Mouse (Mus musculus): ENCODE data around the gene Kit.

Kit gene

DNA sequence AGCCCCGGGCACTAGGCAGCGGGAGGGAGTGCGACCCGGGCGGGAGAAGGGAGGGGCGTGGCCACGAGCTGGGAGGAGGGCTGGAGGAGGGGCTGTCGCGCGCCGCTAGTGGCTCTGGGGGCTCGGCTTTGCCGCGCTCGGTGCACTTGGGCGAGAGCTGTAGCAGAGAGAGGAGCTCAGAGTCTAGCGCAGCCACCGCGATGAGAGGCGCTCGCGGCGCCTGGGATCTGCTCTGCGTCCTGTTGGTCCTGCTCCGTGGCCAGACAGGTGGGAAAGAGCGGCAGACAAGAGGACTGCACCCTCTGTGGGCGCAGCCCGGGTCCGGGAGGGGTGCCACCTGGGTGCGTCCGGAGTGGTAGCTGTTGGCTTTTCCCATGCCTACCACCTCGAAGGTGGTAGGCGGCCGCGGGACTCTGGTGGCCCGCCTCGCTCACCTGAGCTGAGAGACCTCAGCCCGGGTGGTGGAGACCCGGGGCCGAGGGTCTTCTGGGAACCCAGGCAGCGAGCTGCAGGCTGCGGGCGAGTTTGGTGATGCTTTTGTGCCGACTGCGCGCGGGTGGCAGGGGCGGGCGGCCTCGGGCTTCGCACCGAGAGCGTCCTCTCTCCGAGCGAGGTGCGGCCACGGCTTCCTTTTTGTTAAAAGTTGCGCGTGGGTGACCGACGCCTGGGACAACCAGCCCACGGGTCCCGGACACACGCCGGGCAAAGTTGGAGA lies at the start of gene Kit:
Gene Kit (plus strand): TSS at position 65 of the 715 bp plus-strand sequence.
- peak; percentile 41 to 42 for DNase-seq (ENCODE audit: low spot score in 2 of 2)

DNA sequence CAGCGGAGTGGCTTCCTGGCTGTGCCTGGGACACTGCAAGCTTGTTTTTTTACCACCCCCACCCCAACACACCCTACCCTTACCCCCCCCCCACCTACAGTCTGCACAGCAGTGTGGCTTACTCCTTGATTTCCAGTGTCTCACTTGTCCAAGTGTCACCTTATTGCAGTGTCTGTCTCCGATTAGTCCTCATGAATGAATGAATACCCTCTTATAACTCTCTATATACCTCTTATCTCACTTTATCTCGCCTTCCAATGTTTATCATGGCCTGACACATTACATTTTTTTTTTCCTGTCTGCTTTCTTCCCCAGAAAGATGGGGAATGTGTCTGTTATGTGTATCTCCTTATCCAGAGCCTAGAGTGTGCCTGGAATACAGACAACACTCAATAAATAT lies 38.6 kb upstream of the Kit start:
- no peak for DNase-seq (ENCODE audit: low spot score in 2 of 2)

DNA sequence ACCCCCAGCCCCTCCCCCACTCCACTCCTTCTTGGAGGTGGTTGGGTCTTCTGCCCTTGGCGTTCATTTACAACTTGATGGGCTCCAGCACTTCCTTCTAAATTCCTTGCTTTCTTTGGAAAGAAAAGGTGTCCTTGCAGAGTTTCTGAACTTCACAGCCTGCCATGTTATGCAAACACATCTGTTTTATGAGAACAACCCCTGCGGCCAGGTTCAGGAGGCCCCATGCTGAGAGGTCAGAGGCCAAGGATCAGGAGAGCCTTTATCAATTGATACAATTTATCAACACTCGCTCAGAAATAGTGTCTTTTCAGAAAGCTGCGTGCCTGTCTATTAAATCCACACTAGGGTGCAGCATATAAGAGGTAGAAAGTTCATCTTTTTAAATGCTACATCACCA lies 37.0 kb upstream of the Kit start:
- DNase-seq (ENCODE audit: low spot score in 2 of 2): no peak

DNA sequence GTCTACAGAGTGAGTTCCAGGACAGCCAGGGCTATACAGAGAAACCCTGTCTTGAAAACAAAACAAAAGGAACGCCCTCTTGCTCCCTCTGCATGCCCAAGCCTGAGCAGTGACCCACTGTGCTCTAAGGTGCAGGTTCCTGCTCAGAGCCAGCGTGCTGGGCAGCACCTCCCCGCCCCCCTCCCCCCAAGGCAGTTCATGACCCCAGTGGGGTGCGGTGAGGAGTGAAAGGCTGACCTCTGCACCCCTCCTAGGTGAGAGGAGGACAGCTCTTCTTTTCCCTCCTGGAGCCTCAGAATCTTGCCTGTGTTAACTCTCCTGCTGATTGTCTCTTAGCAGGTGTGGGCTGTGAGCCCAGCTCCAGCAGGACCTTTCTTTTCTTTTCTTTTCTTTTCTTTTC lies 36.3 kb upstream of the Kit start:
- no peak for DNase-seq (ENCODE audit: low spot score in 2 of 2)

DNA sequence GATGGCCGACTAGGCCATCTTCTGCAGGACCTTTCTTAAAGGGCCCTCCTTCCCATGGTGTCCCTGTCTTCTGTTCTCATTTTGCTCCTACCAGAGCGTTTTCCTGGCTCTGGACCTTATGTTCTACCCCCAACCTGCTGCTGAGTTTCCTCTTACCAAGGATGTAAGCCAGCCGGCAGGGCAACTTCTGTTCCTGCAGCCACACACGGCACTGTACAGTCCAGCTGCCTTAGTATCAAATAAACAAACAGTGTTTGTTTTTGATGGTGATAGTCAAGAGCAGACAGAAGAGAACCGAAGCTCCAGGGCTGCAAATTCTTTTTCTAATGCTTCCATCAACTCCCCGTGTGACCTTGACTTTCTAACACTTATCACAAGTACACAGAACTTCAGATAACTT lies 35.6 kb upstream of the Kit start:
- no peak for DNase-seq (ENCODE audit: low spot score in 2 of 2)

DNA sequence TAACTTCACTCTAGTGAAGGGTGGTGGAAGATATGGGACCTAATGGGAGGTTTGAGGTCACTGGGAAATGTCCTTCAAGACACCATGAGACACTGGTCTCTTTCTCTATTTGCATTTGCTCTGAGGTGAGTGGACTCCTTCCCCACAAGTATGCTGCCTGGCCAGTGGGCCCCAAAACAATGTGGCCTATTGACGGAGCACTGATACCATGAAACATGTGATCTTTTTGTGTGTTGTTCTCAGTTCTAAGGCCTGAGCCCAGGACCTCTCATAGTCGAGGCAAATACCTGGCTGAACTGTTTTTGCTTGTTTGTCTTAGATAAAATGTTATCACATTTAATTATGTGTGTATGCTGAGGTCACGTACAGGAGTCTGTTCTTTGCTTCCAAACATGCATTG lies 31.0 kb upstream of the Kit start:
- no peak for DNase-seq (ENCODE audit: low spot score in 2 of 2)

DNA sequence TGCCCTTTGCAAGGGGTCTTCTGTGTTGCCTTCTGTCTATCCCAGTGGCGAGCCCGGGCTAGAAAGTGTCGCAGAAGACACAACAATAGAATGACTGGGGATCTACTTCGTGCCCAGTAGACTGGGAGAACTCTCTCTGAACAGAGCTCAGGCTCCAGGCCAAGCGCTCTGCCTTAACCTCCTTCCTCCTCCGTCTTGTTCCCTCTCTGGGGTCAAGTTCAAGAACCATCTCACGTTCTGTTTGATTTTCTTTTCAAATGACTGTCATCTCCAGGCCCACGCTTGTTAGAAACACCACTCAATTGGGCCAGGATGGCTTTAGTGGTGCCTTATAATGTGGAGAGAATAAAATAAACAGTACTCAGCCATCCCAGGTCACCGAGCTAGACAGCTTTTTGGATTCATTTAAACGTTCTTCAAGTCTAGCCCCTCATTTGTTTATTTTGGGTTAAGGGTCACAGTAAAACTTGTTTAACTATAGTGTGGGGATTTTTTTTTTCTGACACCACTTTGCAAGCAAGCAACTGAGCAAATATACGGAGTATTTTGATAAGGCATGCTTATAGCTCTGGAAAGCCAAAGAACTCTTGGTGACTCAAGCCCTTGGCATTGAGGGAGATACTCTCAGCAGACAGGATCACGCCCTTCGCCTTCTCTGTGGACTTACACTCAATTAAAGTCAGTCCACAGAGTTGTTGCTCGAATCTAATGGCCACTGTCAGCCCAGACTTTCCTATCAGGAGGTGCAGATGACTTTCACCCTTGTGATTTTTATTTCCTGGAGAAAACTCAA lies 30.0 kb upstream of the Kit start:
- DNase-seq (ENCODE audit: low spot score in 2 of 2): no peak

DNA sequence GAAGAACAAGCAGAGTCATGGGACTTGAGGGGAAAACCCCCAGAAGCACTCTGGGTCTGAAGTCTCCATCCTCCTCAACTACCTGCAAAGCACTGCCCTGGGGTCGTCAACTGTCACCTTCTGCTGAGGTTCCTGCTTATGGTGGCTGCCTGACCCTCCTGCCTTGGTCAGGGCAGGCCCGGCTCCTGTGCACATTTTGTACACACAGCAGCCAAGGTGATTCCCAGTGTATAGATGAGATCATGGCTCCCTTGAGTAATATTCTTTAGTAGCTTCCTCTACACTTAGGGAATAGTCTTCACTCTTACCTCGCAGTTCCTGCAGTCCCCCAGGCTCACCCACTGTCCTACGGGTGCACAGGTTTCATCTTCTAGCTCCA lies 29.5 kb upstream of the Kit start:
- no peak for DNase-seq (ENCODE audit: low spot score in 2 of 2)

DNA sequence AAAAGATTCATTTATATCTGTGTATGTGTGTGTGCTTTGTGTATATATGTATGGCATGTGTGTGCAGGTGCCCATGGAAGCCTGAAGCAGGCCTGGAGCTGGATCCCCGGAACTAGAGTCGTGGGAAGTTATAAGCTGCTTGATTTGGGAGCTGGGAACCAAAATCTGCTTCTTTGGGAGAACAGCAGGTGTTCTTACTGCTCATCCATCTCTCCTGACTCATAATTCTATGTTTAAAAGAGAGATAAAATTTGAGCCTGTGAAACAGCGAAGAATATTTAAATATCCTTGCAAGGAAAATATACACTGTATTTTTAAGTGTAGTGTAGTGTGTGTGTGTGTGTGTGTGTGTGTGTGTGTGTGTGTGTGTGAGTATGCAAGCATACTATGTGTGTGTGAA lies 21.7 kb upstream of the Kit start:
- no peak for DNase-seq (ENCODE audit: low spot score in 2 of 2)

DNA sequence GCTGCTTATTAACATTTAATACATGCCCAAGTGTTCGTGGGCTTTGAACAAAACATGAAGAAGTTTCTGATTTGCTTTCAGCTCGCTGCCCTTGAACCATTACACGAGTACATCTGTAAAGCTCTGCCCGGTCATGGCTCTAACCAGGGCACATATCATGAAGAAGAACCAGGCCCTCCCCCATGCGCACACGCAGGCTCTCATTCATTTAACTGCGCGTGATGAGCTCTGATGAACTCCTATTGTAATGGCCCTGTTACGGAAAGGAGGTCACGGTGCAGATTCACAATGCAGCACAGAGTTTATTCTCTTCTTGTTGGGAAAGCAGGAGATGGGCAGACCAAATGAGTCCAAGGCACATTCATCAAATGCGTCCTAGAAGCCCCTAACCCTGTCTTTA lies 17.1 kb upstream of the Kit start:
- no peak for DNase-seq (ENCODE audit: low spot score in 2 of 2)

DNA sequence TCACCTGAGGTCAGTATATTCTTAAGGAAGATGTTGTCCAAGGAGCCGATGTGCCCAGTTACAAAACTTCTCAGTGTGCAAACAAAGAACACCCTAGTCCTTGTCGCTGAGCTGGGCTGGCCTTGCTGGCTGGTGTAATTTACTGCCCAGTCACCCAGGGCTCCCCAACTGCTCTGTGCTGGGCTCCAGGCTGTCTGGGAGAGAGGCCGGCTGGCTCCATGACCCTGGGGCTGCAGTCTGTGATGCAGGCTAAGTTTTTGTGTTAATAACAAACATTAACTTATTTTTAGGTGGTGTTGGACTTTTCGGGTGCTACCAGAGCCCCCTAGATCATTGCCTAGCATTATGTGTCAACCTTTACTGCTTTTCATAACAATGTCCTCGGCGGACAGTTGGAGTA lies 15.4 kb upstream of the Kit start:
- DNase-seq (ENCODE audit: low spot score in 2 of 2): no peak

DNA sequence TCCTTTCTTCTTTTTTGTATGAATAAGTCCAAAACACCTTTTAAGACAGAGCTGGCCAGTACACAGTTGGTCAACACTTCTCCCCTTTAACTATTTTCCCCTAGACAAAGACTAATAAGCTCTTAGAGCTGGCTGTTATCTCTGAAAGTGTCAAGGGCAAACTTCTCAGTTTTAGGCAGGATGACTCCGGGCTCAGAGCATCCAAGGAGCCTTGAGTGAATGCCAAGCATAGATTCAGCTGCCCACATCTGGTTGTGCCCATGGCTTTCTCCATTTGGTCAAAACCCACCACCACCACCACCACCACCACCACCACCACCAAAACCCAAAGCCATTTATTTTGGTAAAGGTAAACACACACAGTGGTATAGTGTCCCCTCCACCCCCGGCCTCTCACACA lies 13.5 kb upstream of the Kit start:
- no peak for DNase-seq (ENCODE audit: low spot score in 2 of 2)

DNA sequence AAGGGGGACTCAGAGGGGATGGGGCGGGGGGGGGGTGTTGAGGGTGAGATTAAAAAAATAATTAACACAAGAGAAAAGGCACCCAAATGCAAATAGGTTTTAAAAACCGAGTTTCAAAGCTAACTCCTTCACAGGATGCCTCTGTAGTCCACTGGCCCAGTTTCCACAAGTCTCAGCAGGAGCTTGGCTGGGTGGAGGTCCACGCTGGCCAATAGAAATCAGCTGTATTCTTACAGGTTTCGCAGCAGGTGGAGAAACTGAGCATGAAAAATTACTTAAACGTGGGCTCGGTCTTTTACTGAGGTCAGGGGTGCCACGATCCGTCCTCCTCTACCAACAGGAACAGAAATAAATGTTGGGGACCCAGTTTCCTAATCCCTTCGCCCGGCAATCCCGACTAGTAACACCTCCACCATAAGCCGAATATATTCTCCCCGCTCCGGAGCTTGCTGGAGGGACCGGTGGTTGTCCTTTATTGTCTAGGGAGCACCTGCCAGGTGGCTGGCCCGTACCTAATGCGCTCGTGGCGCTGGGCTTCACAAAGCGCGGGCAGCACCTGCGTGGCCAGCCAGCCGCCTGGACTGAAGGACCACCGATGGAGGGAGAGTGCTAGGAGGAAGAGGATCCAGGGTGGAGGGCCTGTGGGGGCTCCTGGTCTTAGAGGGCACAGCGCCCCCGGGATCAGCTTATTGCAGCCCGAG lies 415 bp upstream of the Kit start:
- no peak for DNase-seq (ENCODE audit: low spot score in 2 of 2)

DNA sequence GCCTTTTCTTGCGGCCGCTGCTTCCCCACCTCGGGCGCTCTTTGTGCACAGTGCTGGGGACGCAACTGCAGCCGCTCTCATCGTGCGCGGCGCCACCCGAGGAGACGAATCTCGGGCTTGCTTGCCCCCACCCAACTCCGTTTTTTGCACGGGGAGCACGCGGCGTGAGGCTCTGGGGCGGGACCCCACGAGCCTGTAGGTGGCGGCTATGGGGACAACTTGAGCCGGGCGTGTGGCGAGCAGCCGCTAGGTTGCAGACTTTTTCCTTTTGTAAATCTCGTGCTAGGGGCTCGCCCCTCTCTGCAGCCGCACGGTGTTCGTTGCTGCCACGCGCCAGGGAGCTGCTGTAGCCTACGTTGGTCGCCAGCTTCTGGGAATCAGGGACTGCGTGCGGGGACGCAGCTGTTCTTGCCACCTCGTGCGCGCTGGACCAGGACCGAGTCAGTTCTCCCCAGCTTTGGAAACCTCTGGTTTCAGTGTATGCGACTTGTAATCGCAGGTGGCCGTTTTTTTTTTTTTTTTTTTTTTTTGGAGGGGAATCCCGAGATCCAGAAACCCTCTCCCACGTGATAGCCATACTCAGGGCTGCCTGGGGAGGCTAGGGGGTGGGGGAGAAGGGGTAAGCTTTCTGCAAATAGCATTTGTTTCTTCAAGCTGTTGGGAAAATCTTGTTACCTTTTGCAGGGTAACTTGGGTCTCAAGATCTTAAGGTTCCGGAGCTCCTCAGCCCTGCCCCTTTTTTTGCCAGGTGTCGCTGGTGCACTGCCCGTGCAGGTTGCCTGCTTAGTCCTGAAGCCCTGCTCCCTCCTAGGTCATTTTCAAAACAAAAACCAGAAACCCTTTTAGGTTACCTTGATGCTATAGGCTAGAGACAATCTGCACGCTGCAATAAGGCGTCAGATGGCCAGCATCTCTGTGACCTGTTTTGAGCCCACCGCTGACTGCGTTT lies 1.1 kb downstream of the Kit start:
- peak in 1 of 2 experiments; percentile 10 for DNase-seq (ENCODE audit: low spot score in 2 of 2)

DNA sequence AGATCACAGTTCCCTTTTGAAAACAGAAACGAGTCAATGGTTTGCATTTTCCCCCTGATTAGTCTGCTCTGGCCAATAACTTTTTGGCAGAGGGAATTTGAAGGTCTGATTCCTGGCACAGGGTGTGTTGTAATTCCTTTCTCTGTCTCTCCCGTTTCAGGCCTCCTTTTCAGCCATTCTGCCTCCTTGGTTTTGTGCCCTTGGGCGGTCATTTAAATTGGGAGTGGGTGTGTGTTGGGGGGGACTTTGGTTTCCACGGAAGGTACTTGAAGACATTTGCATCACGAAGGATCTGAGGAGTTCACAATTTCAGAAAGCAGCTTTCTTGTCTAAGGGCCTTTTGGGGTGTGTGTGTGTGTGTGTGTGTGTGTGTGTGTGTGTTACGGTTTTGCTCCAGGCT lies 2.0 kb downstream of the Kit start:
- no peak for DNase-seq (ENCODE audit: low spot score in 2 of 2)

DNA sequence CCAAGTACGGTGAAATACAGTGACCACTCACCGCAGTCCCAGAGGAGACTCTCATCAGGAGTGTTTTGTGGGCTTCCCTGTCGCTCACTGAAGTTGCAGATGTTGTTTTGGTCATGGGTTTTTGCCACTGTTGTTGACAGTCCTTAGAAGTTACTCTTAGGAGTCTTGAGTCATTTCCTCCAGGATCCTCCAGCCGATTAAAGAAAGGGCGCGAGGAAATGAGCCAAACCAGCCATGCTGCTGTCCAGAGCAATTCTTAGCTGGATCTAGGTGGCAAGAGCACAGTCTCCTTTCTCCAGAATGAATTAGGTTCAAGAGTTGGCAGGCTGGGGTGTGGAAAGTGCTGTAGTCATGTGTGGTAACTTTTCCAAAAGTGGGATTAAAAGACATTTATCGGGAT lies 3.4 kb downstream of the Kit start:
- no peak for DNase-seq (ENCODE audit: low spot score in 2 of 2)

DNA sequence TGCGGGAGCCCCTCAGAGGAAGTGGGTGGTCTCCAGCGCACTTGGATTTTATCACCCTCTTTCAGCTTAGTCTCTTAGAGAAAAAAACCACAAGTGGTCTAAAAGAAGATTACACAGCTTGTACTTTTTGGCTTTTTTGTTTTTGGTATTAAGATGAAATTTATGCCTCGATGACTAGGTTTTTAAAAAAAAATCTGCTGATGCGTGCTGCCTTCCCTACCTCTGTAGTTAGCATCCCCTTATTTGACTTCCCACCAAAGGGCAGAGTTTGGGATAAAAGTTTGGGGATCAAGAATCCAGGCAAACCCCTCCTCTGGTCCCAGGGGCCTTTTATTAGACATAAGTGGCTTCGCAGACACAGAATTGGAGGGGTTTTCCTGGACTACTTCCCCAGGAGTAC lies 4.5 kb downstream of the Kit start:
- no peak for DNase-seq (ENCODE audit: low spot score in 2 of 2)

DNA sequence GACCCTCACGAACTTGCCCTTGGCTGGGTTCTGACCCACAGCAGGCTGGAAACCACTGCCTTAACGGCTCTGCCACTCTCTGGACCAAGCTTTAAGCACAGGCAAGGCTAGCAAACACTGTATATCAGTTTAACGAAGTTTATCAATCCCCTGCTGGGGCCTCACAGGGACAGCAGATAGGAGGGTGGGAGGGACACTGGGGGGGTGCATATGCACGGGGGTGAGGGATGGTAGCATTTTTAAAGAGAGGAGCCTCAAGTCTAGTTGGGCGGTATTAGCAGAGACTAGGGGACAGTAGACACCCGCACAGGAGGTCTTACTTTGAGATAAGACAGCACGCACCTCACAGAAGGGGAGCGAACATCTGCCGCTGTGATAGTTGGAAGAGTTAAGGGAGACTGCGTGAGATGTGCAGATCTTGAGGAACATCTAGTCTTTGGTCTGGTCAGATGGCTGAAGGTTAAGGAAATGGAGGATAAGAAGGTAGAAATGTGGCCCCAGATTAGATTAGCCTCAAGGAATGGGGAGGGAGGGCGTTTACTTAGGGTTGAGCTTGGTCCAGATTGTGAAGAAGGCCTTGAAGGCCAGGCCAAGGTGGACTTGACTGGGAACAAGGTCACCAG lies 5.0 kb downstream of the Kit start:
- DNase-seq (ENCODE audit: low spot score in 2 of 2): no peak

DNA sequence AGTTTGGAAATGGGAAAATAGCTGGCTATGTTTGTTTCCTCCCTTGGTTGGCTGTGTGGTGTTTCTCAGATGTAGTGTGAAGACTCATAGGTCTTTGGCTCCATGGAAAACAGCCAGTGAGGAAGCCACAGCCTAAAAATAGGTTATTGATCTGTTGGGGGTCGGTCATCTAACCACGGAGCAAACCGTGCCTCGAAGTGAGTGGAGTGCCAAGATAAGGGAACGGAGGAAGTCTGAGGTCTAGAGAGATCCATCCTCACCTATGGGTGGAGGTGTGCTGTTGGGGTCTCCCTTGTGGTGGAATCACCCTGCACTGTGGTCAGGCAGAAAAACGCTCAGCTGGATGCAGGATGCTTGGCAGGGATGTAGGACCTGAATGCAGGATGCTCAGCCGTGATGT lies 7.2 kb downstream of the Kit start:
- DNase-seq (ENCODE audit: low spot score in 2 of 2): no peak

DNA sequence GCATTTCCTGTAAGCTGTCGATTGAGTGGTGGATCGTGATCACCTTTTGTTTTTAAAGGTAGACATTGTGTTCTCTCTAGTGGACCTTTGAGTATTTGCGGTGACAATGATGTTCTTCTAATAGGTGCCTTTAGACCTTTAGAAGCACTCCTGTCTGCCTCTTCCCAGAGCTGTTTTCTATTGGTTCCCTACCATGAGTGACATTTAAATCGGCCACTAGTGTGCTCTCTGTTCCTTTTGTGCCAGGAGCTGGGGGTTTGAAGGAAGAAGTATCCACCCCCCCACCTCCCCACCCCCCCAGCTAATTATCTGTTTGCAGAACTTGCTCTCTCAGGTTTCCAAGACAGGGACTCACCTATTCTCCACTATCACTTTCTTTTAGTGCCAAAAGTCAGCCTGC lies 13.1 kb downstream of the Kit start:
- no peak for DNase-seq (ENCODE audit: low spot score in 2 of 2)
